Mouse (Mus musculus) cerebellum, adult 9-10 months (tissue): ENCODE measurements around the gene Rab33b.

Experiments used
- DNase-seq: peaks from one replicate; pipeline ENCODE4 v3.0.0; 2022

The Rab33b gene

DNA sequence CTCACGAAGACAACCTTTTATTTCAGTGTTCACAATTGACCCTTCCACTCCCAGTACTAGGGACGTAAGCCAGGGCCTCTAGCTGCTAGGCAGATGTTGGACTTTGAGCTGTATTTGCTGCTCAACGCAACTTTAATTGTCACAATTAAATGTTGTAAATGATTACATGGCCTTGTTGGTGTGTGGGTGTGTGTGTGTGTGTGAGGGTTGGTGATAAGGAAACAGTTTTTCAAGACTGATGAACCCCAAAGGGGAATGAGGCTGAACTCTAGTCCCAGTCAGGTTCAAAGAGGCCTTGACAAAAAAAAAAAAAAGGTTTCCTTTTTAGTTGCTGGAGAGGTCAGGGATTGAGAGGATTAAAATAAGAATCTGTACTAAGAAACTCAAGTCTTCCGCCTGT, 33.7 kb downstream of the Rab33b start:
- no peak for DNase-seq

DNA sequence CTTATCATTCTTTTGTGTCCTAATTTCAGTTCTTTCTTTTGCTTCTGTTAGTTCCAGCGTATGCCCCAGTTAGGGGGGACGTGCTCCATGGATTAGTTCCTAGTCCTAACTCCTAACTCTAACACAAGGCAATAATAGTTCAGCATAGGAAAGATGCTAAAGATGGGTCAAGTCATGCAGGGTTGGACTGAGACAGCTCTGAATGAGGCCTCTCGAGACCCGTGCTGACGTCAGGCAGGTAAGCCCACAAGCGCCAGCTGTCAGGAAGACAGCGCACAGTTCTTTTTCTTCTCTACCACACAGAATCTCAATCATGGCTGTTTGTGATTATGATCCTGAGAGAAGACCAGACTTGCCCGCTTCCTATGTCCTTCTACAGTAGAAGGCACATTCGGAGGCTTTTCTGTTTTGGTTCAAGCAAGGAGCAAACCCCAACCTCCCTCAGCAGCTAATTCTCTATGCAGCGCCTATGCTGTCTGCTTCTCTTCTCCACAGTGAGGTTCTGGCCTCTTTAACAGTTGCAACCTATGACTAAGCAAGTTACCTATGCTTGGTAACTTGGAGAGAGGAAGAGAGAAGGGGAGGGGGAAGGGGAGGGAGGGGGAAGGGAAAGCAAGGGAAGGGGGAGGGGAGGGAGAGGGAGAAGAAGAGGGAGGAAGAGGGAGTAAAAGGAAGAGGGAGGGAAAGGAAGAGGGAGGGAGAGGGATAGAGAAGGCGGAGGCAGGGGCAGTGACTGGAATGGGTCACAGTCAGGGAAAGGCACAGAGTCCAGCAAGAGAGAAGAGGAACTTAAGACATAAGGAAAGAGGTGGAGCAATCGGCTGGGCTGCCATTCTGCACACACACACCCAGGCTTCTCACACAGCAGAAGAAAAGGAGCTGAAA, 34.4 kb downstream of the Rab33b start:
- DNase-seq: no peak

DNA sequence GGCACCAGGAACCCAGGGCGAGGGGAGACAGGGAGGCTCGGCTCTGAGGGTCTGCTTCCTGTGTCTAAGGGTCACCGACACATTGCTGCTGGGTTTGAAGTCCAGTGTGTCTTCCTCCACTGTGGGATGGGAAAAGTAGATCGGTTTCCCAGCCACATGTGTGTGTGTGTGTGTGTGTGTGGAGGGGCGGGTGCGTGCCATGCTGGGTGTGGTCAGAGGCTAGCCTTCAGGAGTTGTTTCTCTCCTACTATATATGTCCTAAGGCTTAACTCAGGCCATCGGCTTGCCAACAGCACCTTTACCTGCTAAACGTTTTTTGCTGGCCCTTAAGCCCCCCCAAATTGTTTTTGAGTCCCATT, 35.0 kb downstream of the Rab33b start:
- DNase-seq: no peak

DNA sequence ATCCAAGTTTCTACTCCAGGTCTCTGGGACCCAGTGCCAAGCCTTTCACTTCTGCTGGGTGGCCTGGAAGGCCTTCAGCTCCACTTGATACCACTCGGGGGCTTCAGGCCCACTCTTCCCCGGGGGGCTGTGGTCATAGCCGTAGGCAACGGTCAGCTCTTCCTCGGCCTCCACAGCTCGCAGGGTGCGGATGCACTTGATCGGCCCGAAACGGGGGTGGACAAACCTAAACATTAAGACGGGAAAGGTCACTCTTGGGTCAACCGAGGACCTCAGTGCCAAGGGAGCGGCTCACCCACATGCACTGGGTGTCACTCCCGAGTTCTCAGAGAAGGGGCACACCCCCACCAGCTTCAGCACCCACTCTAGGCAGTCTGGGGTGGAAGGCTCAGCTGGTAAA, 37.5 kb downstream of the Rab33b start:
- DNase-seq: no peak

DNA sequence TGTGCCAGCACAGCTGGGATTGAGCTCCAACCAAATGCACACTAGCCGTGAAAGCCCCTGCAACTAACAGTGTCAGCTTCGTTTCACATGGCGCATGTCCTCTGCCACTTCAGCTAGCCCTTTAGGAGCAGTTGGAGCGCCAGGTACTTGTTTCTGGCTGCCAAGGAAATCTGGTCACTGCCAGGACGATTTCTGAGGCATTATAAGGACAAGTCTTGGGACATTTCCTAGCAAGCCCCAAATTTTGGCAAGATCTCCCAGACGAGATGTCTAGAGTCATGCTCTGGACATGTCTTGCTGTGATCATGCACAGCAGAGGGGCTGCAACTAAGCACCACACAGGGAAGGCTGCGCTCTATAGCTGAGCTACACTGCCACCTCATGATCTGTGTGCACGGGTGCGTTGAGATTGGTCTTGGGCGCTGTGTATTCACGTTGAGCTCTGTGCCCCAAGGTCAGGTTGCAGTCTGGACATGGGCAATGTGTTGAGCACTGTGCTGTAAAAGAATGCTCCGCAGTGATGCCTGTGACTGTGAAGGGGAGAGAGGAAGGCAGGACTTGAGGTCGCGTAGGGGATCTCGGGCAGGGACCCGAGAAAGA, 41.6 kb downstream of the Rab33b start:
- peak; percentile 62 for DNase-seq

DNA sequence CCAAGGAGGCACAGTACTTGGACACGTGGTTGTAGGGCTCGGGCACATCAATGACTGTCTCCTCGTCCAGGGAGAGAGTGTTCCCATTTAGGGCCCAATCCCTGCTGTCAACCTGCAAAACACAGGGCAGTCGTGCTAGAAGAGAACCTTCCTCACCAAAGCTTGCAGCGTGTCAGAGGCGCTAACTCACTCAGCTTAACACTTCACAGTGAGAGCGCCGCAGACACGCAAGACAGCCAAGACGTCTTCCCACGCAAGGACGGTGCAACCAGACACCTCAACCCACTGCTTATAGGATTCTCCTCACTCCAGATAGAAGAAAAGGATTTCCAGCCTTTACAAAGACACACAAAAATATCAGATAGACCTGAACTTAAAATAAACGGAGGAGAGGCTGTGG, 43.2 kb downstream of the Rab33b start:
- no peak for DNase-seq

DNA sequence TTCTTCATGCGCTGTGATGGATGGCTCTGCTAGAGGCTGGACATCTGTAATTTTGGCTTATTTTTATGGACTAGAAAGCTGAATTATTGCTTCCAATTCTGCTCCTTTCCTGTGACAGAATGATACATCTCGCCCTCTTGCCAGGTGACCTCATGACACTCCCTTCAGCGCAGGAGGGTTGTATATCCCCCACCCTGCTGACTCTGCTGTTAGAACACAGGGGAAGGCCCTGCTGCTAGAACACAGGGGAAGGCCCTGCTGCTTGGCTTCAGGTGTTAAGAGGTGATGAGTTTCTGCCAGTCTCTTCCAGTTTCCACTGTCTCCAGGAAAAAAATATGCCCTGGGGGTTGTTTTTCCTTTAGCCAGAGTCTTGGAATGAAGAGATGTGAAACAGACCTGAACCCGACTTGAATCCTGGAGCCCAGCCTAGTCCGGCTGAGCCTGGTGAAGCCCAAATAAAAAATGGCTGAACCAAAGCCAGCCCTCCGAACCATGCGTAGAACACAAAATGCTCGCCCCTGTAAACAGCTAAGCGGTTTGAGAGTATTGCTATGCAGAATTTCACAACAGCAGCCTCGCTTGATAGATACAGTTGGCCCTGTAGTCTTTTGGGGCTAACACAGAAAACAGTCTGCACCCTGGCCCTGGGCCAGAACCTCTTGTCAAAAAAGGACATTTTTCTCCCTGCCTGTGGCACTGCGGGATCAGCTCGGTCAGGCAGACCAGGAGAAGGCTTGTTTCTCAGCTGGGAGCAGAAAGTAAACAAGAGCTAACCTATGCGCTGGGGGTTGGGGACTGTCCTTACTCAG, 48.0 kb downstream of the Rab33b start:
- peak; percentile 96 for DNase-seq

DNA sequence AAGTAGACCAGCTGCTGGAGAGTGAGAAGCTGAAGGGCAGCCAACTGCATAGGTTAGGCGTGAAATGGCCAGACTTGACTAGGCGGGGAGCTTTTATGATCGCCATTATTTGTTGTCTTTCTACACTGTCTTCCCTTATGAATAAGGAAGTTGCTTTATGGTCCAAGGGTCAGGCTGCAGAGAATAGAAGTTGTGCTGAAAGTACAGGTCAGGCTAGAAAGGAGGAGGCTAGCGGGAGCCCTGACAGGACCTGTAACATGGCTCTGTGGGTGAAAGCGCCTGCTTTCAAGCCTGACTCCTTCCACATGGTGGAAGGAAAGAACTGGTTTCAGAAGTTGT, 48.5 kb downstream of the Rab33b start:
- DNase-seq: no peak

DNA sequence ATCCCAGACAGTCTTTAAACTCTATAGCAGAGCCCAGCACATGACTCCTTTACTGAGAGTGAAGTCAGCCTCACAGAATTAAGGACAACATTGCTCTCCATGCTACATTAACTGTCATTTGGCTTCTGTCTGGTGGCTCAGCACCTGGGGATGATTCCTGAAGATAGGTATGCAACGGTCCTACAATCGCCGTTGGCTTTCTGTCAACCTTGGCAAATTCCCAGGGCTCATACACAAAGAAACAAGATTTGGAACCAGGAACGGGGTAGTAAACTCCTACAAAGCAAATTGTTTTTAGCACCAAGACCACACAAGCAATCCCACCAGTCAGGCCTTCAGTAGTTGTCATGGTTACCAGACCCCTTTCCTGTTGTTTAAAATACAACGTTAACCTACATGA, 49.9 kb downstream of the Rab33b start:
- DNase-seq: no peak

DNA sequence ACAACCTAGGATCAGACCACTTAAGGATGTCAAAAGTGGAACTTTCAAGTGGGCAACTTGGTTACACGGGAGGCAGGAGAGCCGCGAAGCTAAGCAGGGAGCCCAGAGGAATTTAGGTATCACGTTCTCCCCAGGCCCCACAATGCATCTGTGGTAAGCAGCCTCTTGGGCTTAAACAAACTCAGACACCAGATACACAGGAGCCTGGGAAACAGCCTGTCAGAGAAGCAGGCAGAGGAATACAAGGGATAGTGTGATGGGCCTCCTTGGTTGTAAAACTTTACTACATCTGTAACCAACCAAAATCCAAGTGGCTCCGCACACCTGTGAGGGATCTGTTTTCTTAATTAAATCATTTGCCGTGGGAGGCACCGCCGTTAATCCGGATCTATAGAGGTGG, 50.3 kb downstream of the Rab33b start:
- DNase-seq: no peak

DNA sequence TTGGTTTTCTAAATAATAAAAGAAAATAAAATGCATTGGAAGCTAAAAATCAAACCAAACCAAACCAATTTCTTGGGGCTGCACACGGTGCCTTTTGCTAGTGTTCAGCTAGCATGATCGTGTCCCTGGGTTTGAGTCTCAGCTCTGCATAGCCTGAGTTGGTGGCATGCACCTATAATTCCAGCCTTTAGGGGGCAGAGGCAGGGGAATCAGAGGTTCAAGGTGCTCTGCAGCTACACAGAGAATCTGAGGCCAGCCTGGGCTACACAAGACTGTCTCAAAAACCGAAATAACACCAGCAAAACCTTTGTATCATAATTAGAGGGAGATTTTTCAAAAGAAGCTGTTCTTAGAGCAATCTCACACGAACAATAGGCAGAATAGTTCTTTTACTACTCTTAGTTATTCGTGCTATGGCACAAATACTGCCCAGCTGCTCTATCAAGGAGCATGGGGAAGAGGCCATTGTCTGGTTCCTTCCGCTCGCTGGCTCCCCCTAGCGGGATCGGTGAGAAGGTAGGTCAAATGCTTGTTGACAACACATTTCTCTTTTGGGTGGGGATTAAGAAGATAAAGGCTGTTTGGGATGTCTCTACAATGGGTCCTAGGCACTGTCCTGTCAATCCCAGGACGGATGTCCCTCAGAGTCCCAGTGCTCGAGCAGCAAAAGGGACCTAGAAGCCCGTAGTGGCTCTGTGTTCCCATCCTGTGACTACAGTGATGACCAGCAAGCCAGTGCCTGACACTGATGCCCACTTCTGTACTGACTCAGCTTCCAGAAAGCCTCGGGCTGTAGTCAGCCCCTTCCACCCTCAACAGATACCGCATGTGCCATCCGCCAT, 56.1 kb downstream of the Rab33b start:
- peak; percentile 77 for DNase-seq

DNA sequence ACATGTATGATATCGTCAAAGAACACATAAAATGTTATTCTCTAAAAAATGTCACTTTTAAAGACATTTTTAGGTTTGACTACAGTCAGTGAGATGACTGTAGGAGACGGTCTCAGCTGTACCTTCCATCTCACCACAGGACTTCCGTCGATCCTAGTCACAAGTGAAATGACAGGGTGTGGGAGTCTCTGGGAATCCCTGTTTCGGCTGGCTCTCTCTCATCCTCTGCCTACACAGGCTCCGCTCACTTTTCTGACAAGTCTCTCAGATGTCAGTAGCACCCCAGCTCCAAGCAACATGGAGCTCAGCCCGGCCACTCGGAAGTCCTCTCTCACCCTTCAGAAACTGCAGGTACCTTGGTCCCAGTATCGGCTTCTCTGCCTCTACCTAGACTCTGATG, 56.9 kb downstream of the Rab33b start:
- no peak for DNase-seq

DNA sequence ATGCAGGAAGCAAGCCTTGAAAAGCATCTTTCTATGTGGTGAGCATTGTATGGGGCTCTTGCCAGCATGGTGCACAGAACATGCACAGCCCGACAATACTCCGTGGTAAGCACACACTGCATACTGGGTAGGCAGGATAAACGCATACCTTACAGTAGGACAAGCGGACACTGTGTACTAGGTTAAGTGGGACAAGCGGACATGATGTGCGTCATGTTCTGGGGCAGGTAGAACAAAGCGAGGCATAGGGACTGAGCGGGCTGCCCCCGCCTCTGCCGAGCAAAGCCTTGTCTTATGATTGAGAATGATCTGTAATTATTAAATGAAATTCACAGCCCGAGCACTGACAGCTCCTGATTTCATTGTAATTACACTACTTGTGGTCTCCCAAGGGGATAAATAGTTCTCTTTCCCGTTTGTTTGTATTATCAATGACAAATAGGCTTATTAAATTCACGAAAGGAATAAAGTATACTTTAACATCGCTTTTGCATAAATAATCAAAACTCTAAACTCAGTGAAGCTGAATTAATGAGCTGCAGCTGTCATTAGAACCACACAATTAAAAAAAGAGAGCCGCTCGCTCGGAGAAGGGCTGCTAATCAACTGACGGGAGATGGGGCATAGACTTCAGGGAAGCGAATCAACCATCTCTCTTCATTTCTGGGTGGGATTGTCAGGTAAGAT, 60.9 kb downstream of the Rab33b start:
- DNase-seq: no peak
